Mouse (Mus musculus) heart, postnatal 4 days (tissue): ENCODE measurements around the gene Dach1. TPM values are rescaled to one million over a fixed set of nuclear protein-coding genes. Genes with fewer than 3 reads are reported as not detected.

ENCODE experiments used
- DNase-seq: peaks from one replicate; pipeline ENCODE4 v3.0.0; 2021
- total RNA-seq, 2 experiments: library from RNA; stranded (reverse); gene quantifications; 2 replicates each; pipeline ENCODE4 v1.2.3; 2021

Gene Dach1
- total RNA-seq, 2 experiments from 2014 or later, result 16.8 to 17.3 TPM

DNA sequence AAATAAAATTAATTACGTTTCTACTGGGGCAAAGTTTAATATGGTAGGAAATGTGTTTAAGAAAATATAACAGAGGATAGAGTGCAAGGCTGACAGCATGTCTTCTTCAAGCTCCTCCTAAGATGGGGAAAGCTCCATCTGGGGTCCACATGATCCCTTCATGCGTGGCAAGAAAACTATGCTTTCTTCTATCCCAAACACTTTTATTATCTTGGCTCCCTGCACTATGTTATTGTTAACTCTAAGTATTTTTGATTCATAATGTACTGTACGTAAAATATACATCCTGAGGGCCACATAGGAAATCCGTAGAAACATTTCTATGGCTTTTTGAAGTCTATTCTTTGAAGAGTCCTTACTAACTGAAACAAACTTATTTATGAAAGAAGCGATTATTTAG lies 330.3 kb downstream of the Dach1 start:
- DNase-seq, result no peak

DNA sequence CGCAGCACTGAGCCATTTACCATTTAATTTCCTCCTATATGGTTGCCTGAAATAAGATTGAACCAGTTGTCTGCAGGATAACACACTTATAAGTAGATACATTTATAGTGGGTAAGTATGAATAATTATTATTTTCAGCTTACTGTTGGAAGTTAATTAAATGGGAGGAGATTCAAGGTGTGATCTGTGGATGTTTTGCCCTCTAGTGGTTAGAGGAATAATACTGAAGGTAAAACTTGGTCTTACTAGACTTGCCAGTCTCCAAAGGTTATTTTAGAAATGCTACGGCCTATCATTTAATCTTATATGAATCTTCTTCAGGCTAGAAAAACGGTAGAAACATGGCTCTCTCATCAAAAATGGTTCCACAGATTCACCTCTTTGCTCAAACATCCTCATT lies 339.7 kb downstream of the Dach1 start:
- no peak for DNase-seq

DNA sequence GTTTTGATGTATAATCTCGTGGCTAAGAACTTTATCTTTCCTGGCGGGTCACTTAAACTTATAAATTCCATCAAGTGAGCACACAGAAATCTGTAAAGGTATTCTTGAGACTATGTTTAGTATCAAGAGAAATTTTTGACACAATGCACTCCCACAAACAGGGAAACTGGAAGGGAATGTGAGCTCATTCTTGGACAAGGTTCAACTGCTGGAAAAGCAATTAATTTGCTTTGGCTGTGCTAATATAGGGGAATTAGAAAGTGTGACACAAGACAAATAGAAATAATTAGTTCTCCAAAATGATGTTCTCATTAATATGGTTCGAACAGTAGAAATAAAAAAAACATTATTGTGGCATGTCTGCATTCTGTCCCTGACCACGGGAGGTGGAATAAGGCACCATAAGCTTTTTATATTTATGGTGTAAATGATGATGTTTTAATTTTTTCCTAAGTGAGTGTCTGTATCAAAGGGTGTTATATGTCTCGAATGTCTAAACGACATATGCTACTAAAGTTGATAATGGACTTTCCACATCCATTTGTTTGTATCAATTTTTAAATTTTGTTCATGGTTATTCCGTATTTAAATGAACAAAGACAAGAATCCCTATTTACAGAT lies 354.9 kb downstream of the Dach1 start:
- DNase-seq, result peak; percentile 6

DNA sequence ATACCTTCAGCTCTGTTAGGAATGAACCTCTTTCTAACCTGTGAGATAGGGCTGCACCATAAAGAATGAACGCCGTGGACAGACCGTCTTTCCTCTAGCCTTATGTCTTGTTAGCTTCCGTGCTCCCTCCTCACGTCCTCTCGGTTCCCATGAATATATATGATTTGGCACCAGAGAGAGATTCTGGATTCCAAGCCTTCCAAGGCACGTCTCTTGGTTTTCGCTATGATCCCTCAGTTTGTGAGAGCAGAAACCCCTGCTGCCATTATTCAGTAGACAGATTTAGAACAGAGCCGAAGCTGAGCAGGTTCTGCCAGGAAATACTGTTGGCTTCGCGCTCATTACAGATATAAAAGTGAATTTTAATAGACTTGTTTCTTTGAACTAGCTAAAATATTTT lies 356.0 kb downstream of the Dach1 start:
- DNase-seq, result no peak

DNA sequence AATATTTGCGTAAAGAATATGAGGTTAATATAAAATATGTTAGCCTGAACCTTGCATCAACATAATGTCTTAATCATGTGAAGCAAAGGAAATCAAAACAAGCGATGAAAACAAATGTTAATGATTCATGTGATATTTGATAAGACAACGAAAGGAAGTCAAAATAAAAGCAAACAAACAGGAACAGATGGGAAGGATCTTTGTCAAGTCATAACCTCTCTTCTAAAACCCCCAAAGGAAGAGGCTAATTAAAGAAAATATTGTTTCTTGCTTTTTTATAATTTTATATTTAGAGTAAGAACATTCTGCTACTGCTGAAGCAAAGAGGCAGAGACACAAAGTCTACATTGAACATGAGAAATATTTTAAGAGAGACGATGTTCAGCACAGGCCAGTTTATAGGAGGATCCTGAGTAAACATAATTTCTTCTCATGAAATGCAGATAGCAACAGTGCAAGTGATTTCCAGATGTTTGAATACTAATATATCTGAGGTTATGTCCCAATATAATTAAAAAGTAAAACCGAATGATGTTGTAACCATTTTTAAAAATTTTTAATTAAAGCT lies 374.1 kb downstream of the Dach1 start:
- no peak for DNase-seq

DNA sequence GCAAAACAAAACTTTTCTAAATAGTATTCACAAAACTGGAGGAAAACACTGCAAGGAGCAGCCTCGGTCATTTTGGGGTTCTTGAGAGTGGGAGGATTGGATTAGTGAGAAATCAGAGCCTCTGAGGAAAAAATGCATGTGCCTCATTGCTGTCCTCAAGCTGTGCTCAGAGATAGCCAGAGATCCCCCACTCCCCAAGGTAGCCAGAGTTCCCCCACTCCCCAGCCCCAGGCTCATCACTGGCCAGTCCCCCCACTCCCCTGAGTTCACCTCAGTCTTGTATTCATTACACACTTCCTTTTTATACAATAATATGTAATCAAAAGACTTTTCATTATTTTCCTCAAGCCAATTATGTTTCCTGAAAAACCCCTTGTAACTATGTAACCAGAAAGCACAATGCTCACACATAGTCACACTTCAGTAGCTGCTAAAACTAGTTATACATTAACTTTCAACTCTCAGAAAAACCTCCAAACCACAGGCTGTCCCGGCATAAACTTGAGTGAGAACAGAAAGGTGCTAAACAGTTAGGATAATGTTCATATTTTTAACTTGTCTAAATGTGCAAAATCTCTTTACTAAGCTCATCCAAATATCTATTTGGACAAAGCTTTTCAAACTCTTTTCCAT lies 395.3 kb downstream of the Dach1 start:
- no peak for DNase-seq

DNA sequence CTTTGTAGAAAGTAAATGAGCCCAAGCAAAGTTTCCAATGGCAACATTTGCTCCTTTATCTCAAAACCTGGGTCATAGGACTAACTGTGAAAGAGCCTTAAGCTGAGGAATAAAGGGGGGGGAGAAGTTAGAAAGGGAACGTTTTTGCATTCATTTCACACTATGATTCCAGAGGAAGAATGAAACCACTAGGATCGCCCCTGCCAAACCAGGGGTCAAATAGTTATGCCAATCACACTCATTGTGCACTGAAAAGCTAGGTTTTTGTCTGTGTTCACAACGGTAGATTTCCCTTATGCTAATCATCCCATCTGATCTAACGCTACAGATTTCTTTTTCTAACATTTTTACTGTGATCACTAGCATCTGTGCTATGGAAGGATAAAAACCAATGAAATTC lies 415.2 kb downstream of the Dach1 start:
- no peak for DNase-seq

DNA sequence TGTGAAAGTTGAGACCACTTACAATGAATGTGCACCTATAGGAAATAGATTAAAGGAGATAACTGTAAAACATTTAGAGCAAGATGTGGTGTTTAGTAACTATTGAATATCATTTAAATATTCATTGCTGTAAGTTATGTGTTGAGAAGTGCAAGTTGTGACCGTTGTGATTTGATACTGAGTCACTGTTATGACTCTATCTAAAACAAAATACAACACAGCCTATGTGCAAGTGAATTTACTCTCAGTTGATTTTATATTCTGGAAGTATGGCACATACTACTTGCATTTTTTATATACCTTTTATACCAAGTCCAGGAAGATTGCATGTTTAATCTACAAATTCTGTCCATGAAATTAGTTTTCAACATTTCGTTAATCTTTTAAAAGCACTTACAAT lies 415.6 kb downstream of the Dach1 start:
- DNase-seq, result no peak

DNA sequence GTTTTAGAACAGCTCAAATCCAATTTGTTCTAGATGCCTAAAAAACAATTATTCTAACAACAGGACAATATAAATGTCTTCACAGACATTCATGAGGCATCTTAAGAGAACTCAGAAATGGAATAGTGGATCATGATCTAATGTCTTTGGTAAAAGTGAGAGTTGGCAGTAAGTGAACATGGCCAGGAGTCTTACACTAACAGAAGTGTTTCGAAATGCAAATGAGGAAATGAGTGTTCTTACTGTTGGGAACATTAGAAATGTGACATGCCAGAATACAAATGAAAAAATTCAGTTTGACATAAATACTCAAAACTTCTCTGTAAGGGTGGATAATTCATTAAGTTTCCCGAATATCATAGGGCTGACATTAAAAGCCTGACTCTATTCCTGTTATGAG lies 426.3 kb downstream of the Dach1 start:
- no peak for DNase-seq

DNA sequence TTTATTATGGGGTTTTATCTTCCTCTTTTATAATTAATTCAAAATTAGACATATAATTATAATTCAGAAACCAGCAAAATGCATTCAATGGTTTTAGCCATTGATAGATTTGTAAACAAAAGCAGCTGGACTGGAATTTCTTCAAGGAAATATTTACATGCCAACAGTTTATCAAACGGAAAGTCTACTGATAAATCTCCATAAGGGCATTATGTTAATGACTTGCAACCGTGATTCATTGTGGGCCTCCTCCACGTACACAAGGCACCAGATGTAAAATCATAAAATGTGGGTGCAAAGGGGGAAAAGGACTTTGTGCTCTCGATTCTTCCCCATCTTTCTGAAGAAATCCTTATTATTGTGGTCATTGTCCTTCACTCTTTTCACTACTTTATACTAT lies 426.8 kb downstream of the Dach1 start:
- no peak for DNase-seq
